Mouse (Mus musculus) urinary bladder, postnatal 36 days (tissue): ENCODE results near the gene Fam189b.

Source experiments
- DNase-seq, 2 experiments: peaks; one replicate each; pipeline ENCODE4 v3.0.0; 2022; ENCODE audit warnings: low spot score in 2 of 2, mixed read lengths in 1 of 2

Gene Fam189b

DNA sequence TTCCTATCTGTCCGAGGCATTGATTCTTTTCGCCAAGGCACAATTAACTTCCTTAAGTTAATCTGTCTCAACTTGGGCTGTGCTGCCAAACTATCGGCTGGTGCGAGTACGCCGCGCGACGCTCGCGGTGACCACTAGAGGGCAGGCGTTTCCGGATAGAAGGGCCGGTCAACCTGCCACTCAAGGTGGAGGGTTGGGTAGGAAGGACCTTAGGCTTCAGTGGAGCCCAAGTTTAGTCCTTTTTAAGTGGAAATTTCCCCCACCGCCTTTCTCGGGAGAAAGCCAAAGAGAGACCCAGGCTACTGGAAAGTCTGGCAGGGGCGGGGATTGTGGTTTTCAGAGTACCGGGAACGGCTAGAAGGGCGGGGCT lies 45.2 kb downstream of the Fam189b start:
- DNase-seq = peak; percentile 83 to 88

DNA sequence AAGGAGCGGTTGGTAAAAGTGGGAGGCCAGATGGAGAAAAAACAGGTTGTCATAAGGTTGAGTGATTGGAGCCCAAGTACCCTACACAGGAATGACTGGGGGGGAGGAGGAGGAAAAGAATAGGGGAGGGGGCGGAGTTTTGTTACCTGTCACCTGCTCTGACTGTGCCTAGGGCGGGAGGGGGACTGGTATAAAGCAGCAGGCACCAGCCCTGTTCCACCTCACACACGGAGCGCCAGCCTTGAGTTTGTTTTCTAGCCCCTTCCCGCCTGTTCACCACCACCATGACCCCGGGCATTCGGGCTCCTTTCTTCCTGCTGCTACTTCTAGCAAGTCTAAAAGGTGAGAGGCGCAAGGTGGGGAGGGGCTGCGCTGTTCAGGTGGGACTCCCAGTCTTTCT lies 45.9 kb downstream of the Fam189b start, which contains the start of gene Muc1:
Gene Muc1, plus strand, starts transcription at position 222 of the 400 bp plus-strand sequence.
- DNase-seq = no peak

DNA sequence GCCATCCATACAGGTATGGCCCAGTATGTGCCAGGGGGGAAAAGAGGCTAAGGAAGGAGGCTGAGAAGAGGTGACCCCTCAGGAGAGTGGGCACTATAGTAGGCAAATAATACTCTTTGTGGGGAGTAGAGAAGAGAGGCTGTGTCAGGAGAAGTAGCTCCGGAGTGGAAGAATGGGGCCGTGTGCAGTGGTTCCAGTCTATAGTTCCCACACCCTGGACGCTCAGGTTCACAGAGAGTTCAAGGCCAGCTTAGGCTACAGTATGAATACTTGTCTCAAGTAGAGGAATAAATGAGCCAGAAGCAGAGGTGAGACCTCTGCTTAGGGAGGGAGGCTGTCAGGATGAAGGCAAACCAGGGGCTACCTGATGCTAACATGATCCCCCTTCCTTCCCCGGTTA lies 46.3 kb downstream of the Fam189b start:
- DNase-seq = no peak

DNA sequence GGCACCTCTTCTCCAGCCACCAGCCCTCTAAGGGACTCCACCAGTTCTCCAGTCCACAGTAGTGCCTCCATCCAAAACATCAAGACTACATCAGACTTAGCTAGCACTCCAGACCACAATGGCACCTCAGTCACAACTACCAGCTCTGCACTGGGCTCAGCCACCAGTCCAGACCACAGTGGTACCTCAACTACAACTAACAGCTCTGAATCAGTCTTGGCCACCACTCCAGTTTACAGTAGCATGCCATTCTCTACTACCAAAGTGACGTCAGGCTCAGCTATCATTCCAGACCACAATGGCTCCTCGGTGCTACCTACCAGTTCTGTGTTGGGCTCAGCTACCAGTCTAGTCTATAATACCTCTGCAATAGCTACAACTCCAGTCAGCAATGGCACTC lies 47.6 kb downstream of the Fam189b start:
- no peak for DNase-seq

DNA sequence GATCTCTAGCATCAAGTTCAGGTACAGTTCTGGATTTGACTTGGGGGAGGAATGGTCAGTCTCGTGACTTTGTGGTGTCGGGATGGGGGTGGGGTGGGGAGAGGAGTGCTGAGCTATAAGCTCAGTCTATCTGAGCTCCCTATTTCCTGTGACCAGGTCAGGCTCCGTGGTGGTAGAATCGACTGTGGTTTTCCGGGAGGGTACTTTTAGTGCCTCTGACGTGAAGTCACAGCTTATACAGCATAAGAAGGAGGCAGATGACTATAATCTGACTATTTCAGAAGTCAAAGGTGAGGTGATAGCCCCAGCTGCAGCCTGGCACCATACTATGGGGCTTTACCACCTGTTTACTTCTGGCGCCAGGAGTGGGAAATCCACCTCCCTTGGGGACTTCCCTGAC lies 48.4 kb downstream of the Fam189b start:
- no peak for DNase-seq

DNA sequence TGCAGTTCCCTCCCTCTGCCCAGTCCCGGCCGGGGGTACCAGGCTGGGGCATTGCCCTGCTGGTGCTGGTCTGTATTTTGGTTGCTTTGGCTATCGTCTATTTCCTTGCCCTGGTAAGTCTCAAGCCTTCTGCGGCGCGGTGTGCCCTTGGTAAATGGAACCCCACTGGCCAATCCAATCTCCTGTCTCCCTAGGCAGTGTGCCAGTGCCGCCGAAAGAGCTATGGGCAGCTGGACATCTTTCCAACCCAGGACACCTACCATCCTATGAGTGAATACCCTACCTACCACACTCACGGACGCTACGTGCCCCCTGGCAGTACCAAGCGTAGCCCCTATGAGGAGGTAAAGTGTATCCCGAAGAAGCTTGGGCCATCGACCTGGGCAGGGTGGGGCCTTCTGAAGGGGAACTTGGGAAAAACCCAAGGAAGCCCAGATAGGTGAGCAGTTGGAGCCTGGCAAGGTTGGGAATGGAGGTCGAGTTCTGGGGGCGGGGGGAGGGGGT lies 48.9 kb downstream of the Fam189b start:
- no peak for DNase-seq

DNA sequence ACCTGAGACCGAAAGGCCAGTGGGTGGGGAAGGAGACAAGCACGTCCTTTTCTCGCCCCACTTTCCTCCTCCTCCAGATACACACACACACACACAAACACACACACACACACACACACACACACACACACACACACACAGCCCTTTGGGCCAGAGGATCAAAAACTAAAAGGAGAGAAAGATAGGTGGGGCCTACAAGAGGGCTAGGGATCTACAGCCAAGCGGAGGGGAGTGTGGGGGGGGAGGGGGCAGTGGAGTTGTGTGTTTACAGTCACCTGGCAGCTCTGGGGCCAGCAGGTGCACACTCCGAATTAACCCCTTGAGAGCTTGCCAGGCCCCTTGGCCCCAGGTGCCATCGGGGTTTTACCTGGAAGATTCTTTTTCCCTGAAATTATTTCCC lies 49.7 kb downstream of the Fam189b start:
- DNase-seq = no peak

DNA sequence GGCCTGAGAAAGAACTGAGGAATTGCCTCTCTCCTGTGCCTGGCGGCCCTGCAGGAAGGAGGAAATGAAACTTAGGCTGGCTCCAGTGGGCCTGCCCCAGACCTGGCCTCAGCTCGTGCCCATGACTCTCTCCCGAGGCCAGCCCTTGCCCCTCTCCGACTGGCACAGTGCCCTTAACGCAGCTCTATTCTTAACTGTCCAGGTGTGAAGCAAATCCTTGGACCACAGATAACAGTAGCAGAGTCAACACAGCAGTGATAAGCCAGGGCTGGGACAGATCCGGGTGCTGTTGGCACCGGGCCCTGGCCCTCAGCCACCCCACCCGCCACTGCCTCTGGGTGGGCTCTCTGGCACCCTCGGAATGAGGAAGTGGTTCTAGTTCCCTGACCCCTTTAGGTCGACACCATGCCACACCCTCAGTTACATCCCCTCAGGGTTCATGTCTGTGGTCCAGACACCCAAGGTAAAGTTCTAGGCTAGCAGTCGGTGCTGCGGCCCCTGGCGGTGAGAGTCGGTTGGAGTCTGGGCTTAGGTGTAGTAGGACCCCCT lies 50.7 kb downstream of the Fam189b start:
- DNase-seq = no peak

DNA sequence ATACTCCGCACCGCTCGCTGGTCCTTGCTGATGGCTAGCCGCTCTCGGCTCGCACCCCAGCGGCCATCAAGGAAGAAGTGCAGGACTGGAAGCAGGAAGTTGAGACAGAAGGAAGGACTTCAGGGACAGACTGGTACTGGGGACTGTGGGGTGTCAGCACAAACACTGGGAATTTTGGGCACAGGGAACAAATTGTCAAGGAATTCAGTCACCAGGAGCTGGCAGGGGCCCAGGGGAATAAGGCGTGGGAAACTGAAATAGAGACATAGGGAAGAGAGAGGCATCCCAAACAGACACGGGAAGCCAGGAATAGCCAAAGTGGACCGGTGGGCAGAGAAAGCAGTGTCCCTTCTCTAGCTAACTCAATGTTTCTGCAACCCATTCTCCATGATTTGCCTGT lies 53.6 kb downstream of the Fam189b start:
- DNase-seq = no peak

DNA sequence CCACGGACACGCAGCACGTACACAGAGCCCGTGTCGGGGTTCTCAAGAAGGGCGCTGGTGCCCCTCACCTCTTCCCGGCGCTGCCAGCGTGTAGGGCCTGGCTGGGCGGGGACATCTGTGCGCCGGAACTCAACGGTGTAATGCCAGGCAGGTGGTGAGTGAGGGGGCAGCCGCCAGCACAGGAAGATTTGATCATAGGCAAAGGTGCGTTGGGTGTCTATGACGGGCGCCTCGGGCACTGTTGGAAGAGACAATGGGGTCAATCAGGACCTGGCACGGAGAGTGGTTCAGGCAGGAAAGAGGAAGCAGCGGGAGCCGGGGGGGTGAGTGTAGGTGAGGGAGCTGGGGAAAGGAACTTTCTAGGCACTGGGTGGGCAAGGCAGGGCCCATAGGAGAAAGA lies 54.7 kb downstream of the Fam189b start:
- DNase-seq = no peak

DNA sequence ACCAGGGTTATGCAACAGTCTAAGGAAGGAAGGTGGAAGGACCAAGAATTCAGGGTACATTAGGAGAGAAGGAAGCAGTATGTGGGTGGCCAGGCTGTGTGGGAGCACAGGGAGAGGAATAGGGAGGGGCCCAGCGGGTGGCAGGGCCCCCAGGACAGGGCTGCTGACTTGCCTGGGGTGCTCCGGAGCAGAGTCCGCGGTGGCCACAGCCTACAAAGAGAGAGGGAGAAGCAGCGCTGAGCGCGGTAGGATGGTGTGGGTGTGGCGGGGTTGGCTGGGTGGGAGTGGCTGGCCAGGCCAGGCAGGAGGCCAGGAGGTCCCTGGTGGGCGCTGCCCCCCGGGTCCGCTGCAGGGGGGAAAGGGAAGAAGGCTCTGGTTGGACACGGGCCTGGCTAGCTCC lies 55.6 kb downstream of the Fam189b start:
- no peak for DNase-seq
